Mouse (Mus musculus) heart, adult 2 months (tissue): ENCODE data around the gene Pds5a. TPM values are rescaled to one million over a fixed set of nuclear protein-coding genes. Genes with fewer than 3 reads are reported as not detected.
A peak's percentile ranks its signal among the peaks of the same experiment; 100 is the strongest.

ENCODE experiments used
- DNase-seq, 2 experiments: peaks; one replicate each; pipeline ENCODE4 v3.0.0; 2021
- H3K27ac ChIP-seq: fragments of 200-600 bp; 2 replicates; pipeline ENCODE4 v1.8.1; 2022
- H3K27me3 ChIP-seq: fragments of 200-500 bp; 2 replicates; pipeline ENCODE4 v1.6.1; 2012; ENCODE audit warnings: mild to moderate bottlenecking, low read length, inconsistent platforms, mixed read lengths; ENCODE audit not compliant: control insufficient read depth, insufficient read depth
- H3K36me3 ChIP-seq: fragments of 200-500 bp; 2 replicates; pipeline ENCODE4 v1.6.1; 2012; ENCODE audit warnings: low read length, inconsistent platforms; ENCODE audit not compliant: control insufficient read depth, insufficient read depth
- H3K4me1 ChIP-seq: fragments of 200-500 bp; 2 replicates; pipeline ENCODE4 v1.6.1; 2011; ENCODE audit warnings: low read length; ENCODE audit not compliant: control insufficient read depth, insufficient read depth
- H3K4me3 ChIP-seq: fragments of 200-600 bp; 2 replicates; pipeline ENCODE4 v1.8.1; 2022
- H3K79me2 ChIP-seq: fragments of 200-500 bp; replicated peaks from 2 replicates; pipeline ENCODE4 v1.6.1; 2012; ENCODE audit warnings: mild to moderate bottlenecking, inconsistent platforms, low read length, moderate library complexity, mixed read lengths; ENCODE audit not compliant: control insufficient read depth, insufficient read depth
- H3K9ac ChIP-seq: fragments of 200-500 bp; 2 replicates; pipeline ENCODE4 v1.6.1; 2012; ENCODE audit warnings: low read depth, mild to moderate bottlenecking, control low read depth, inconsistent platforms, low read length, mixed read lengths
- CTCF ChIP-seq: fragments of 200-600 bp; IDR thresholded peaks from 2 replicates; pipeline ENCODE4 v1.8.1; 2022; ENCODE audit warnings: antibody characterized with exemption, mild to moderate bottlenecking, moderate library complexity
- EP300 ChIP-seq: fragments of 200-500 bp; IDR thresholded peaks from 2 replicates; pipeline ENCODE4 v1.6.1; 2011; ENCODE audit warnings: low read depth, low read length, control low read depth; ENCODE audit not compliant: insufficient read depth
- POLR2A ChIP-seq: fragments of 200-500 bp; IDR thresholded peaks from 2 replicates; pipeline ENCODE4 v1.6.1; 2011; ENCODE audit warnings: mild to moderate bottlenecking, low read depth, low read length, control low read depth; ENCODE audit not compliant: insufficient read depth
- WGBS: fragments of 180-500 bp; shearing (Covaris S2); methylation state at CpG from one replicate; pipeline ENCODE4 v1.1.7; 2018; 5-methylcytosine and 5-hydroxymethylcytosine counted together
- intact Hi-C: fragments of 180-260 bp; cut with DNase I; formaldehyde crosslinking; loops from one replicate; pipeline ENCODE4 v1.15.1; 2025
- long read RNA-seq: library from polyadenylated mRNA; stranded (forward); transcript quantifications from one replicate; pipeline ENCODE4 v2.0.0, GENCODE M21; 2021
- polyA plus RNA-seq: library from polyadenylated mRNA; depleted of rRNA; stranded (reverse); fragments of >200 nt; gene quantifications from 2 replicates; pipeline ENCODE4 v1.2.3, GENCODE M21; 2012; rRNA removed
- total RNA-seq, 2 experiments: library from RNA; stranded (reverse); gene quantifications; 2 replicates each; pipeline ENCODE4 v1.2.3; 2021

The Pds5a gene
- total RNA-seq (10 to 100 TPM; 54.8 to 65.4 TPM), polyA plus RNA-seq (14.8 and 25.6 TPM in 2 replicates)
- long read RNA-seq, full-length matches to known transcripts, result 7 of 17 reads
- long read RNA-seq, partial matches to known transcripts, result 2 of 17 reads
- long read RNA-seq, other reads (novel, unspliced or antisense), result 8 of 17 reads

DNA sequence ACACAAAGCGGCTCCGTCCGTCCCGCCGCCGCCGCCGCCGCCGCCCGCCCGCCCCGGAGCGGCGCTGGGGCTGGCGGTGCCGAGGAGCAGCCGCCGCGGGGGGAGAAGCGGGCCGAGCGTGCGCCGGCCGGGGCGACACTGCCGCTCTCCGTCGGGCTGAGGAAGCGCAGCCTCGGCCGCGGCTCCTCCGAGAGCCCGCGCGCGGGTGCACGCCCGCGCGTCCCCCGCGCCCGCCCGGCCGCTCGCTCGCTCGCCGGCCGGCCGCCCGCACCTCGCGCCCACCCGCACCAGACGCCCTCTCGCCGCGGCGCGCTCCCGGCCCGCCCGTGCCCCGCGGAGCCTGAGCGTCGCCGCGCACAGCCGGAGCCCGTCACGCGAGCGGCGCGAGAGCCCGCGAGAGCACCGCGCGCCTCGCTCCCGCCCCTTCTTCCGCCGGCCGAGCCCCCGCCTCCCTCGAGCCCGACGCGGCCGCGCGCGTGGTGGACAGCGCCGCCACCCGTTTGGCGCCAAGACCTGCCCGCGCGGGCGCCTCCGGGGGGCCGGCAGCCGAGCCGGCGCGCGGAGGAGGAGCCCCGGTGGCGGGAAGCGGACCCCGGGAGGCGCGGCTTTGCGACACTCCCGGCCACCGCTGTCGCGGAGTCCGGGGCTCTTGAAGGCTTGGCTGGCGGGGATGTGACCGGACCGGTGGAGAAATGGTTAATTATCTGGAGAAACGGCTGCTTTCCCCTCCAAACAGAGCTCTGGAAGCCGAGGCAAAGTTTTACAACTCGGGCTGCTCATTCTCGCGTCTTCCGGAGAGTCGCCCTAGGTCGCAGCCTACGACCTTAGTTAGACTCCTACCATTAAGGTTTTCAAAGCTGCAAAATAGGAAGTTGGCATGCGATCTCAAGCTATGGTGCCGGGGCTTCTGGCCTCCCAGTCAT lies at the start of gene Pds5a:
Pds5a (minus strand) TSS at position 438 of the 923 bp plus-strand sequence.
- intact Hi-C loops, result loop anchor here (1.0 to 5.0 kb wide), 5 partner anchors 65 to 361 kb away; partner anchors contain the start of genes N4bp2 and Rfc1
- H3K36me3 ChIP-seq, result peaks cover 14% of the 10 kb centered on the region
- H3K9ac ChIP-seq, result peak within 1 kb of the TSS; percentile 100
- TF ChIP-seq POLR2A, result peak; percentile 48; the same call in 1 of the 2 replicates
- TF ChIP-seq CTCF, result peak; percentile 64
- no peak for TF ChIP-seq EP300
- no peaks in the 10 kb centered on the region for H3K27me3 ChIP-seq
- peak; percentile 92 to 93 for DNase-seq
- H3K79me2 ChIP-seq, result peaks cover 3% of the 10 kb centered on the region; the same call in 1 of the 2 replicates
- peak within 1 kb of the TSS; percentile 92 for H3K27ac ChIP-seq
- peaks cover 4% of the 10 kb centered on the region for H3K4me1 ChIP-seq
- peak within 1 kb of the TSS; percentile 85 for H3K4me3 ChIP-seq
- WGBS, result 4% methylated on average over 119 of the region's 140 CpGs

DNA sequence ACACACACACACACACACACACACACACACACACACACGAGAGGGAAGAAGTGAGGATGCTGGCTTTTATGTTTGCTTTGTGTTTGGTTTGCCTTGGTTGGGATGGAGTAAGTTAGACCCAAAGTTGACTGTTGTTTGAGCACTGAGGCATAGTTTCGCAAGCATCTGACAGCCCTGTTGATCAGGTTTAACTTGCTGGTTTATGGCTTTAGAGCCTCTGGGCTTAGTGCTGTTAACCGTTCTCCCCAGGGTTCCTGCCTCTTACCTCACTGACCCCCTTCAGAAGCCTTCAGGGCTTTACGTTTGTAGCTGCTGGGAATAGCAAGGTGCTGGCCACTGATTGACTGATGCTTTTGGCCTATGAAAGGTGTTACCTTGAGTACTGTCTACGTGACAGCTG lies 48.8 kb upstream of the Pds5a start:
- Histone ChIP-seq H3K36me3 (no peaks in the 10 kb centered on the region), H3K4me1 (no peaks in the 10 kb centered on the region), H3K27ac (no peak overlapping the region), H3K79me2 (no peaks in the 10 kb centered on the region), H3K27me3 (no peaks in the 10 kb centered on the region), H3K4me3 (no peak overlapping the region), H3K9ac (no peak overlapping the region)
- no peak for DNase-seq
- TF ChIP-seq POLR2A, result no peak
- no peak for TF ChIP-seq EP300
- TF ChIP-seq CTCF, result no peak
- intact Hi-C loops, result no loop called here
- whole genome bisulfite sequencing, result 88% methylated on average over 5 of the region's 5 CpGs

DNA sequence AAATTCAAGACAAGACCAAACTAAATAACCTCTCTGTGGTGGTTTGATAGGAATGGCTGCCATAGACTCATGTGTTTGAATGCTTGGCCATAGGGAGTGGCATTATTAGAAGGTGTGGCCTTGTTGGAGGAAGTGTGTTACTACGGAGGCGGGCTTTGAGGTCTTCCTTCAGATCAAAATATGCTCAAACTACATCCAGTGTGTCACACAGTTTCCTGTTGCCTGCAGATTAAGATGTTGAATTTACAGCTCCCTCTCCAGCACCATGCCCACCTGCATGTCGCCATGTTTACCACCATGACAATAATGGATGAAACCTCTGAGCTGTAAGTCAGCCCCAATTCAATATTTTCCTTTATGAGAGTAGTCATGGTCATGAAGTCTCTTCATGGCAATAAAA lies 41.3 kb upstream of the Pds5a start:
- WGBS, result 79% methylated on average over 3 of the region's 3 CpGs
- no peak for TF ChIP-seq POLR2A
- TF ChIP-seq EP300, result no peak
- TF ChIP-seq CTCF, result no peak
- H3K27ac ChIP-seq, result no peak overlapping the region
- intact Hi-C loops, result no loop called here
- no peak overlapping the region for H3K4me3 ChIP-seq
- no peaks in the 10 kb centered on the region for H3K4me1 ChIP-seq
- no peaks in the 10 kb centered on the region for H3K79me2 ChIP-seq
- H3K27me3 ChIP-seq, result no peaks in the 10 kb centered on the region
- no peak for DNase-seq
- no peak overlapping the region for H3K9ac ChIP-seq
- no peaks in the 10 kb centered on the region for H3K36me3 ChIP-seq

DNA sequence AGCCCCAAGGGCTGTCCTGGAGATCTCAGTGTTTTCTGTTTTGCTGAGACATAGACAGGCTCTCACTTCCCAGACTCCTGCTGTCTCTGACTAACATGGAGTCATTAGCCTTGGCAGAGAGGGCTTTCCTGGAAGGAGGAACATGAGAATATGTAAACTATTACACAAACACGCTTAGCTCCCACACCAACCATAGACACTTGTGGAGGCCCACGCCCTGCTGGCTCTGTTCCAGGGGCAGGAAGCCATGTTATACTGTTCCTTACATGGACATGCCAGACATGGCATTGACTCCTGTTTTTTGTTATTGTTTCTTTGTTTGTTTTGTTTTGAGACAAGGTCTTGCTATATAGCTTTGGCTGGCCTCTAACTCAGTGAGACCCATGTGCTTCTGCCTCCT lies 37.5 kb upstream of the Pds5a start:
- intact Hi-C loops, result no loop called here

DNA sequence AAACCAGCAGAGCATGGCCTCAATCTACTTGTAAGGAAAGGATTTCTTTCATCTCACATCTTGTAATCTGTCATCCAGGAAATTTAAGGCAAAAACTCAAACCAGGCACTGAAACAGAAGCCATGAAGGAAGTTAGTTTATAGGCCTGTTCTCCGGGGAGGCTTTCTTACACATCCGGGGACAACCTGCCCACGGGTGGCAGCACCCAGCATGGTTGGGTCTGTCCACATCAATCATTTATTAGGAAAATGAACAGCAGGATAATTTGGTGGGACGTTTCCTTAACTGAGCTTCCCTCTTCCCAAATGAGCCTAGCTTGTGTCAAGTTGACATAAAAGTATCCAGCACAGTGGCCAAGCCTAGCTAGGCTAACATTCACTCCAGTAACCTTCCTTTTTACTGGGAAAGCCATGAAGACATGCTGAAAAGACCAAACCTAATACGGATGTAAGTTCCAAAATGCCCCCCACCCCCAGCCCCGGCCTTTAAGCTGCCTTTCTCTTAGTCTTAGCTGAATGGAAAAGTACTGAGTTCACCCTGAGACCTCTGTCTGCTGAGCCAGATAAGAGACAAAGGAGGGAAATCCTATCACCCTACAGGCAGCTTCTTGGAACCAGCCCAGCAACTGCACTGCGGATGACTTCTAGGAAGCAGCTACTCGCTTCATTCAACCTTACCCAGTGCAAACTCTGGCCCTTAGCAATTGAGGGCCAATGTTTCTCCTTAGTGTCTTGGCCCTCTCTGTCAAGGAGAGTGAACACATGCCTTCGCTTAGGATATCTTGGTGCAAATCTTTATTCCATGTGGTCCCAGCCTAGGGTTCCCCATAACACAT lies 33.3 kb upstream of the Pds5a start:
- WGBS, result 22% methylated on average over 9 of the region's 9 CpGs
- Histone ChIP-seq H3K36me3 (peaks cover 4% of the 10 kb centered on the region), H3K27ac (peak overlapping the region; percentile 45), H3K4me3 (no peak overlapping the region), H3K9ac (peak overlapping the region; percentile 45; the same call in 1 of the 2 replicates), H3K79me2 (no peaks in the 10 kb centered on the region), H3K4me1 (peaks cover 7% of the 10 kb centered on the region), H3K27me3 (no peaks in the 10 kb centered on the region)
- intact Hi-C loops, result no loop called here
- no peak for TF ChIP-seq POLR2A
- TF ChIP-seq EP300, result peak; percentile 72
- peak; percentile 53 to 72 for DNase-seq

More for the DNA sequence above, 37.5 kb upstream of the Pds5a start:
- 50% methylated on average over 2 of the region's 2 CpGs for WGBS
- no peak overlapping the region for H3K9ac ChIP-seq
- H3K4me3 ChIP-seq, result no peak overlapping the region
- no peaks in the 10 kb centered on the region for H3K79me2 ChIP-seq
- H3K4me1 ChIP-seq, result peaks cover 7% of the 10 kb centered on the region
- TF ChIP-seq CTCF, result no peak
- no peak for TF ChIP-seq POLR2A
- no peak for TF ChIP-seq EP300
- H3K27me3 ChIP-seq, result no peaks in the 10 kb centered on the region
- no peak overlapping the region for H3K27ac ChIP-seq
- no peak for DNase-seq
- peaks cover 4% of the 10 kb centered on the region for H3K36me3 ChIP-seq
